Mouse (Mus musculus) thymus, postnatal 10 days (tissue): ENCODE results near the gene Ubr3.

Experiments
- DNase-seq, 2 experiments: peaks; one replicate each; pipeline ENCODE4 v3.0.0; 2021; ENCODE audit warnings: low spot score in 2 of 2

Ubr3 gene

GRCm38 (mm10) chr2:70034895-70035294 is 137.8 kb downstream of the Ubr3 start:
- DNase-seq, result no peak

GRCm38 (mm10) chr2:70035358-70035757 is 138.3 kb downstream of the Ubr3 start:
- no peak for DNase-seq

DNA sequence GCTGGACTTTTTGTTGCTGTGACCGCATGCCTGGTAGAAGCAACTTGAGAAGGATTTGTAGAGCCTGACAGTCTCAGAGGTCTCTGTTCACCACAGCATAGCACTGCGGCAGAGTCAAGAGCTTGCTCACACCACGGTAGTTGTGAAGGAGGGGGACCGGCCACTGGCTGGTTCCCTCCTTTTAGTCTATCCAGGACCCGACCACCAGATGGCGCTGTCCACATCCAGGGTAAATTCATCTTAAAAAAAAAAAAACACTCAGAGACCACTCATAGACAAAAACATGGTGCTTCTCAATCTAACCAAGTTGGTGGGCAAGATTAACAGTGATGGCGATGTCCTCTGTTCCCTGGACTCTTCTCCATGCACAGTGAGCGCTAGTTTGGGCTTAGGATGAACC is 140.2 kb downstream of the Ubr3 start:
- peak in 1 of 2 experiments; percentile 42 for DNase-seq

DNA sequence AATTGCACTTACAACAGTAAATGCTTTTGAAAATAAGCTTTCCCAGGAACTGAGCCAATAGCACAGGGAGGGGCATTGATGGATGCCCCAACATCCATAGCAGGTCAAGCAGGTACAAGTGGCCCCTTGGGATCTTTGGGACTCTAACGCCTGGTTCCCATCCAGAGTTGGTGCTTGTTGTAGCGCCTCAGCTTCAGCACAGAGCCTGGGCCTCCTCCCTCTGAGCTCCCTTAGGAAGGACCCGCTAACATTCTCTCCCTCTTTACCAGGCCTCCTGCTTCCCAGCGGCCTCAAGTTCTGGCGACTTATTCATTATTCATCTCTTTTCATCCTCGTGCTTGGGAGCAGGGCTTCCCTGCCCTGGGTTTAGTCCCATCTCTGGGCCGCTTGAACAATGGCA is 141.7 kb downstream of the Ubr3 start, which contains the start of gene Myo3b:
TSS of gene Myo3b (plus strand) at position 375 of the 400 bp plus-strand sequence.
- no peak for DNase-seq

GRCm38 (mm10) chr2:70044466-70044865 is 147.4 kb downstream of the Ubr3 start:
- no peak for DNase-seq

DNA sequence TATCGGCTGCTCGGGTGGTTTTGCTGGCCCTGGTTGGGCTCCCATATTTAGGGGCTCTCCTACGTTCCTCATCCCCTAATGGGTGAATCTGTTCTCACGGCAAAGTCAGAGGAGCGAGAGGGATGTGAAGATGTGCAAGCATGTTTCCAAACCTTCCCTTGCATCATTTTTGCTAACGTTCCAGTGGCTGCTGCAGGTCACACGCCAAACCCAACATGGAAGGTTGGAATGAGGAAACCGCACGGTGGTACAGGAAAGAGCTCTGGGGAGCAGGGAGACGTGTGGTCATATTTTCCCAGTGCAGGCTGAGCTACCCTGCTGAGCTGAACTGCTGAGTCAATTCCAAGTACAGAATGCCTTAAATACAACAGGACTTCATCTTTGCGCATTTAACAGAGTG is 150.8 kb downstream of the Ubr3 start:
- no peak for DNase-seq

- no peak for DNase-seq
These were observed 156.8 kb downstream of the Ubr3 start for GRCm38 (mm10) chr2:70053803-70054202.

DNA sequence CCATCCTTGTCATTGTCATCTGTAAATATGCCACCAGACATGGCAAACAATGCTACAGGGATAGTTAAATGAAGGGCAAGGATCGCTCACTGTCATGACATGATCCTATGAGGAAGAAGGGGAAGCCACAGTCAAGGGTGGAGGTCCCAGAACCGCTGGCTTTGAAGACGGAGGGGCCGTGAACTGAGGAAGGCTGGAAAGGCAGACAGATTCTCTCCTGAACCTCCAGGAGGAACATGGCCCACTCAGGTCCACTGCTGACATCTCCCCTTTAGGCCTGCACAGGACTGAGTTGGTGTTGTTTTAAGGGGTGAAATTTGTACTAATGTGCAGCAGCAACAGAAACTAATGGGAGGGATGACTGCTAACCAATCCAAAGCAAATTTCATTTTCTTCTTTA is 161.2 kb downstream of the Ubr3 start:
- no peak for DNase-seq

GRCm38 (mm10) chr2:70060359-70061345 is 163.6 kb downstream of the Ubr3 start:
- no peak for DNase-seq

- DNase-seq, result no peak
These were observed 168.1 kb downstream of the Ubr3 start for GRCm38 (mm10) chr2:70065116-70065515.

GRCm38 (mm10) chr2:70065729-70066300 is 168.8 kb downstream of the Ubr3 start:
- no peak for DNase-seq

GRCm38 (mm10) chr2:70066338-70067022 is 169.4 kb downstream of the Ubr3 start:
- DNase-seq, result no peak

- no peak for DNase-seq
These were observed 172.8 kb downstream of the Ubr3 start for GRCm38 (mm10) chr2:70069861-70070260.
